Mouse (Mus musculus): ENCODE data around the gene Dscaml1.

Gene Dscaml1

GRCm38 (mm10) chr9:45454032-45454431, 27.6 kb downstream of the Dscaml1 start:
- in situ Hi-C loops (cut with MboI, MseI) = no loop called here

- in situ Hi-C loops (cut with MboI, MseI) = no loop called here
Observed at GRCm38 (mm10) chr9:45454889-45455610, 28.6 kb downstream of the Dscaml1 start.

- in situ Hi-C loops (cut with MboI, MseI) = no loop called here
Observed at GRCm38 (mm10) chr9:45457200-45457599, 30.8 kb downstream of the Dscaml1 start.

- in situ Hi-C loops (cut with MboI, MseI) = no loop called here
Observed at GRCm38 (mm10) chr9:45458363-45458762, 31.9 kb downstream of the Dscaml1 start.

DNA sequence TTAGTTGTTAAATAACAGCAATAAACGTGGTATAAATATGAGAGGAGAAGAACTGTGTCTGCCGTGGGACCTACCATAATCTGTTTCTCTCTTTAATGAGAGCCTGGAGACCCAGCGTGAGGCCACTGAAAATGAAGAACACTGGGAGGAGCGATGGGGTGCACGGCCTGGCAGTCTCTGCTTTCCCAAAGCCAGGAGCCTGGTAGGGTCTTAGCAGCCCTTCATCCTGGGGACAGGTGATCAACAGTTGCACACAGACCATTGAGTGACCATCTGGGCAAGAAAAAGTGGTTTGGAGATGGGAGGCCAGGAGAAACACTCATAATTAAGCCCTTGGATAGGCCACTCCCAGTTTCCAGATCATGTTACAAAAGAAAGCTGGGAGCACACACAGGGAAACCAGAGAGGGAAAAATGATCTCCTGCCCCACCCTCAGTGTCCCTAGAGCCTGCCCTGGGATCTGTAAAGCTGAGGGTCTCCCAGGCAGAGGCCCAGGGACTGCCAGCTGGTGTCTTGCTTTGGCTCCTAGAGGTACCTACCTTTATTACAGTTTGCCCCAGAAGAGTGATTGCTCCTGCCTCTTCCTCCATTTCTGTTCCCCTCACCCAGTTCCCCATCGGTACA, 39.1 kb downstream of the Dscaml1 start:
- in situ Hi-C loops (cut with MboI, MseI) = no loop called here

DNA sequence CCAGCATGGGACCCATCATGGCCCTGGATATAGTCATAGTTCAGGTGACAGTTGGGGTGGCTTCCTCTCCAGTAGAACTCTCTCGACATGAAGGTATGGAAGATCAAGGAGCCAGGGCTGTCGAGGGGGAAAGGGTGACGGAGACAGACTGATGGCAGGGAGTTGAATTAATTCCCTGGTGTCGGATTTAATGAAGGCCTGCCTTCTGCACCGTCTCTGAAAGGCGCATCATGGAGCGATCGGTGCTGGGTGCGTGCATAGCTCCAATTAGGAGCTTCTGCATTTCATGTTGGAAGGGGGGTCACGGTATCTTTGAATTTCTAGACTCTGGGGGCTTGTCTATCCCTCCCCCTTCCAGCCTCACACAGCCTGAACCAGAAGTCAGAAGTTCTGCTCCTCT, 41.8 kb downstream of the Dscaml1 start:
- in situ Hi-C loops (cut with MboI, MseI) = no loop called here

- in situ Hi-C loops (cut with MboI, MseI) = no loop called here
Observed at GRCm38 (mm10) chr9:45470746-45471471, 44.5 kb downstream of the Dscaml1 start.

GRCm38 (mm10) chr9:45471691-45472090, 45.3 kb downstream of the Dscaml1 start:
- in situ Hi-C loops (cut with MboI, MseI) = no loop called here

- in situ Hi-C loops (cut with MboI, MseI) = no loop called here
Observed at GRCm38 (mm10) chr9:45474874-45475273, 48.4 kb downstream of the Dscaml1 start.

DNA sequence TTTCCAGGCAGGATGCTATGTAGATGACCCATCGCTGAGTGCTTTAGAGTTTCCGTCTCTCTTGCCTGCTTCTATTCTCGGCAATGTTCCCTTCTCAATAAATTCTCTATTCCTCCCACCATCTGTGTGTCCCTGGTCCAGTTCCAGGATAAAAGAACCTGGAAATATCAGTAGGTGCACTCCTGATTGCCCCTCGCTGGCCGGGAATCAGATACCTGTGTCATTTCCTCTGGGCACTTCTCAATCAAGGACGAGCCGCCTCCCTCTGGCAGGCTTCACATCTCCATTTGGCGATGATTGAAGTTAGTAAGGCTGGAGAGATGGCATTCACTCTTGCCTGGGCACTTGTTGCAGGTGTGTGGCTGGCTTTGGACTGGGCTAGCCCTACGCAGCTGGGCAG, 54.5 kb downstream of the Dscaml1 start:
- in situ Hi-C loops (cut with MboI, MseI) = no loop called here

DNA sequence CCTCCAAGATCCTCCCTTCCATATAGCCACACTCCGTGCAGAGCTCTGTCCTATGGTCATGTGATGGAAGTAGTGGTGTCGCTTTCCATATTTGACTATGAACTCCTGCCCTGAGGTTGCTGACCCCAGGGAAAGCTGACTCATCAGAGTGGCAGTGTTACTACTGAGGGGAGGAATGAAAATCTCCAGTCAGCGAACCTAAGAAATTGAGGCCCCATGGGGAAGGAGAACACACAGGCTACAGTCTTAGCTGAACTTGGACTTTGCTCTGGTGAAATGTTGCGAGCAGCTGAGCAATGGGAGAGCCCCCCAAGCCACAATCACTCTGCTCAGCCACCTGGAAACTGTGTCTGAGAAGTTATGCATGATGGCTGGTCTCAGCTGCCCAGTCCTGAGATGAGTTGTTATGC, 60.2 kb downstream of the Dscaml1 start:
- in situ Hi-C loops (cut with MboI, MseI) = no loop called here

- in situ Hi-C loops (cut with MboI, MseI) = no loop called here
Observed at GRCm38 (mm10) chr9:45487179-45487801, 60.9 kb downstream of the Dscaml1 start.

GRCm38 (mm10) chr9:45490899-45491298, 64.5 kb downstream of the Dscaml1 start:
- in situ Hi-C loops (cut with MboI, MseI) = no loop called here

DNA sequence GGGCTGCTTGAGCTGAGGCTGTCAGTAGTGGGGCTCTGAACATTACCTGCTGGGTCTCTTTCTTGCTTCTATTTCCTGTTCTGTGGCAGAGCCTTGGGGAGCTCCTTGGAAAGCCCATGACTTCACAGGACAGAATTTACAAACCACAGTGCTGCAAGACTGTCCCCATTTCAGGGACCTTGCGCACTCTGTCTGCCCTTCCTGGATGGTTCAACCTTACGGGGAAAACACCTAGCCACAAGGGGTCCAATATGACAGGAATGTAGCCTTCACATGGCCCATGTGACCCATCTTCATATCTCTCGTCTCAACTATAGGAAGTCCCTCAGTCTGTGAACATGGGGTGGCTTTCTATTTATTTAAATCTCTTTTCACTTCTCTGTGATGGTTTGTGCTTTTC, 68.5 kb downstream of the Dscaml1 start:
- in situ Hi-C loops (cut with MboI, MseI) = no loop called here

- in situ Hi-C loops (cut with MboI, MseI) = no loop called here
Observed at GRCm38 (mm10) chr9:45496340-45496739, 69.9 kb downstream of the Dscaml1 start.

DNA sequence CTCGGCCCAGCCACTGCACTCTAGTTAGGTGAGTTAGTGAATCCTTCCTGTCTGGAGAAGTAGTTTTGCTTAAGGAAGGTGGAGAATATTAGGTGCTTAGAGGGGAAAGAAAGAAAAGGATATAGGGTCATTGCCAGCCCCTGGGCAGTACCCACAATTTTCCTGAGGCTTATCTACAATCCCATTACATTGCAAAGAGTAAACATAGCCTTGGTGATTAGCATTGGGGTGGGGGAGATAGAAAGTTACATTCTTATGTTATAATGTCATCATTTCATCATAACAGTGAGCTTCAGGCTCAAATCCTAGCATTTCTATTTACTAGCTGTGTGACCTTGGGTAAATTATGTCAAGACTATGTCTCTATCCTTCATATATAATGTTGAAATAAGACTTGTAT, 70.5 kb downstream of the Dscaml1 start:
- in situ Hi-C loops (cut with MboI, MseI) = no loop called here

GRCm38 (mm10) chr9:45499267-45499666, 72.8 kb downstream of the Dscaml1 start:
- in situ Hi-C loops (cut with MboI, MseI) = no loop called here

- in situ Hi-C loops (cut with MboI, MseI) = no loop called here
Observed at GRCm38 (mm10) chr9:45500071-45500595, 73.7 kb downstream of the Dscaml1 start.

- in situ Hi-C loops (cut with MboI, MseI) = no loop called here
Observed at GRCm38 (mm10) chr9:45501295-45501927, 75.0 kb downstream of the Dscaml1 start.

GRCm38 (mm10) chr9:45501963-45502641, 75.7 kb downstream of the Dscaml1 start:
- in situ Hi-C loops (cut with MboI, MseI) = no loop called here

DNA sequence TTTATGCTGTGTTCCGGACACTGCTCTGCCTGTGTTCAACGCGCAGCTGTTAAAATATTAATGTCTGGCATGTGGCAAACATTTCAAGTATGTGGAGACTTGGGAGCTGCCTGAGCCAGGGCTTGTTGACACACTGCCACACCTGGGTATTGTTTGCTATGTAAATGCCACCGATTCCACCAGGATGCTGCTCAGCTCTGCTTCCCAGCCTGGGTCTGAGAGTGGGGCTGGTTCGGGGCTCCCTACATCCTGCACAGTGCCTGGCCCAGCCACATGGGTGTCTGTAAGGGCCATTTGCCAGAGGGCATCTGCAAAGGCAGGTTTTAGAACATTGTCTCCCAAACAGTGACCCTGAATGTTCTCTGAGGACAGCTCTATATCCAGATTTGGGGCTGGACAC, 78.5 kb downstream of the Dscaml1 start:
- in situ Hi-C loops (cut with MboI, MseI) = no loop called here

All from T-helper 1 cell (primary cell).